ENCODE assay signal across 24 mouse cellular contexts in the genomic region with DNA sequence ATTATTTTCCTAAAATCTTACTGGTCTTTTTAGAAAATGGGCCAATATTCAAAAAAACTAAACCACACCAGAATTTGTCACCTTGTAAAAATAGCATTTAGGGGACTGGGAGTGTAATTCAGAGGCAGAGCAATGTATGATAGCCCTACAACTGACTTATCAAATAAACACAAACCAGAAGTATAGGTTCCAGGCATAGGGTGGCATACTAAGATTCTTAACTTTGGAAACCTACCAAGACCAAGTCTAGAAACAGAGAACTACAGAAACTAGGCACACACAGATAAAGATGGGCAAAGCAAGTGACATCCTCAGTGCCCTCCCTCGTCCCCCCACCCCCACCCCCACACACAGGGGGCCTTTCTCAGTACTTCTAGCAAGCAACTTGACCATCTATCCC. TPM values are rescaled to one million over a fixed set of nuclear protein-coding genes. Genes with fewer than 3 reads are reported as not detected.
A peak's percentile ranks its signal among the peaks of the same experiment; 100 is the strongest.
DNase-seq lines count a peak whose midpoint lies in the region; ATAC-seq and TF ChIP-seq lines count a peak whose summit lies in the region.
"Had no signal": no experiment of that assay in that cellular context is flagged by ENCODE, and none has a peak within 500 bp of the region (broad histone marks: within the 10 kb centered on the region; RNA-seq: fewer than 3 reads in every experiment).

No protein-coding gene starts in this region.

- no peak overlapping the region for H3K4me3 ChIP-seq in liver, postnatal 0 days (ENCODE audit: low read depth, low read length)
- H3K4me3 ChIP-seq: embryonic facial prominence, embryonic 13.5 days; embryonic facial prominence, embryonic 15.5 days; erythroblast, embryonic 14.5 days; forebrain, embryonic 13.5 days; forebrain, embryonic 15.5 days had no signal

- TF ChIP-seq CTCF in liver, postnatal 0 days (IDR thresholded peaks at IDR 0.05; ENCODE audit: low read depth): no peak

- H3K4me2 ChIP-seq in liver, postnatal 0 days (ENCODE audit: low read depth, low read length): peak overlapping the region; percentile 10; the same call in 1 of the 2 replicates
- H3K4me2 ChIP-seq: embryonic facial prominence, embryonic 13.5 days; embryonic facial prominence, embryonic 15.5 days; forebrain, embryonic 13.5 days; forebrain, embryonic 15.5 days had no signal

- TF ChIP-seq EP300 in liver, postnatal 0 days (IDR thresholded peaks at IDR 0.05; ENCODE audit: low read depth): no peak

- 59% methylated on average over 1 of the region's 1 CpGs for WGBS in liver, postnatal 0 days (ENCODE audit: insufficient replicate concordance)

- H3K27me3 ChIP-seq in liver, postnatal 0 days (ENCODE audit: insufficient read depth, low read length): no peaks in the 10 kb centered on the region
- H3K27me3 ChIP-seq: CH12.LX; embryonic facial prominence, embryonic 13.5 days; embryonic facial prominence, embryonic 15.5 days; forebrain, embryonic 13.5 days; forebrain, embryonic 15.5 days had no signal

- H3K27ac ChIP-seq in liver, postnatal 0 days (ENCODE audit: low read depth): no peak overlapping the region
- H3K27ac ChIP-seq: embryonic facial prominence, embryonic 13.5 days; embryonic facial prominence, embryonic 15.5 days; forebrain, embryonic 13.5 days; forebrain, embryonic 15.5 days had no signal

- H3K4me1 ChIP-seq in liver, postnatal 0 days (ENCODE audit: insufficient read depth): peaks cover 8% of the 10 kb centered on the region

- no peak for DNase-seq in liver, postnatal 0 days
- no peak for DNase-seq in liver
- DNase-seq in layer of hippocampus, postnatal 36 days: no peak
- no peak for DNase-seq in embryo, embryonic 10.5 days (ENCODE audit: low spot score)
- DNase-seq: adrenal gland, adult 2 months; adrenal gland, postnatal 10 days; adrenal gland, postnatal 25 days; B cell, adult 2 months; cerebellum, adult 11 months; cerebellum, adult 18-20 months; cerebellum, adult 8-10 months; cerebellum, postnatal 10 days; cerebellum, postnatal 25 days; embryo, embryonic 11 days; forebrain, postnatal 0 days had no signal

- H3K36me3 ChIP-seq in liver, postnatal 0 days (replicated peaks; ENCODE audit: insufficient read depth, low read length): peaks cover 7% of the 10 kb centered on the region
- H3K36me3 ChIP-seq: forebrain, embryonic 15.5 days had no signal

- no peaks in the 10 kb centered on the region for H3K9me3 ChIP-seq in liver, postnatal 0 days (ENCODE audit: low read length)
- H3K9me3 ChIP-seq: embryonic facial prominence, embryonic 13.5 days; embryonic facial prominence, embryonic 15.5 days; forebrain, embryonic 13.5 days; forebrain, embryonic 15.5 days; G1E had no signal

- no peak overlapping the region for H3K9ac ChIP-seq in liver, postnatal 0 days (replicated peaks)
- H3K9ac ChIP-seq: embryonic facial prominence, embryonic 13.5 days; embryonic facial prominence, embryonic 15.5 days; forebrain, embryonic 13.5 days; forebrain, embryonic 15.5 days; forebrain, postnatal 0 days had no signal

- no peak for ATAC-seq in liver, postnatal 0 days
- peak; percentile 90 for ATAC-seq in megakaryocyte progenitor cell, adult 5-6 weeks (replicated peaks; ENCODE audit: poor library complexity)
- ATAC-seq: CD4-positive, CD25-positive, alpha-beta regulatory T cell, adult 4 months; forebrain, embryonic 13.5 days; forebrain, embryonic 15.5 days; forebrain, postnatal 0 days had no signal

RNA-seq across cellular contexts. Expression of gene Arih1, which starts 11.6 kb away (rescaled TPM):
- 3.4 and 4.1 TPM in 2 replicates for polyA plus RNA-seq in liver, postnatal 0 days (2015; fragmentation: Nextera tagmentation; extraction: Ambion mirVana)
- 91.4 and 102 TPM in 2 replicates for total RNA-seq in megakaryocyte progenitor cell, adult 5-6 weeks (2015)
- 87.9 and 105 TPM in 2 replicates for total RNA-seq in megakaryocyte progenitor cell, adult 5-6 weeks (2017)
- total RNA-seq in layer of hippocampus, postnatal 36 days (2021): 100 to 1,000 TPM; 108 to 111 TPM
